Comparison of ENCODE assay signal across 9 mouse cellular contexts in genomic region chr11:118269827-118270226, GRCm38 (mm10). TPM values are rescaled to one million over a fixed set of nuclear protein-coding genes. Genes with fewer than 3 reads are reported as not detected.
DNase-seq lines count a peak whose midpoint lies in the region; ATAC-seq and TF ChIP-seq lines count a peak whose summit lies in the region.
"Had no signal": no experiment of that assay in that cellular context is flagged by ENCODE, and none has a peak within 500 bp of the region (broad histone marks: within the 10 kb centered on the region; RNA-seq: fewer than 3 reads in every experiment).

No protein-coding gene starts in this region.

- no peak overlapping the region for H3K9ac ChIP-seq in hindbrain, postnatal 0 days (replicated peaks; ENCODE audit: low read length)
- no peak overlapping the region for H3K9ac ChIP-seq in hindbrain, embryonic 13.5 days
- no peak overlapping the region for H3K9ac ChIP-seq in heart, embryonic 12.5 days

- TF ChIP-seq CTCF in hindbrain, postnatal 0 days (IDR thresholded peaks at IDR 0.05; ENCODE audit: low read depth) = peak; percentile 50
- TF ChIP-seq CTCF in thymus, adult 2 months (IDR thresholded peaks at IDR 0.05; ENCODE audit: borderline replicate concordance, control insufficient read depth, extremely low read depth, insufficient read depth, low read length, poor library complexity) = no peak

- H3K36me3 ChIP-seq in hindbrain, postnatal 0 days (ENCODE audit: insufficient read depth, low read length) = peaks cover 87% of the 10 kb centered on the region
- peaks cover 97% of the 10 kb centered on the region for H3K36me3 ChIP-seq in hindbrain, embryonic 13.5 days
- peaks cover 52% of the 10 kb centered on the region for H3K36me3 ChIP-seq in thymus, adult 2 months (ENCODE audit: control insufficient read depth, insufficient read depth, low read length)
- H3K36me3 ChIP-seq in heart, embryonic 12.5 days = peaks cover 96% of the 10 kb centered on the region

- no peak for DNase-seq in hindbrain, postnatal 0 days (ENCODE audit: low spot score)
- peak; percentile 66 for DNase-seq in thymus, adult 2 months
- no peak for DNase-seq in thymus, postnatal 0 days (ENCODE audit: low spot score)
- DNase-seq in embryo, embryonic 10.5 days (ENCODE audit: low spot score) = peak; percentile 51
- peak; percentile 82 for DNase-seq in thymus, postnatal 4 days
- DNase-seq in left cerebral cortex, postnatal 36 days (ENCODE audit: low spot score in 2 of 2) = no peak

- no peak overlapping the region for H3K4me3 ChIP-seq in hindbrain, postnatal 0 days (ENCODE audit: low read length)
- H3K4me3 ChIP-seq in hindbrain, embryonic 13.5 days = no peak overlapping the region
- H3K4me3 ChIP-seq in thymus, adult 2 months (ENCODE audit: control insufficient read depth, insufficient read depth, low read length) = no peak overlapping the region
- H3K4me3 ChIP-seq in heart, embryonic 12.5 days = no peak overlapping the region
- H3K4me3 ChIP-seq: midbrain, embryonic 10.5 days had no signal

- no peak for ATAC-seq in hindbrain, postnatal 0 days
- no peak for ATAC-seq in hindbrain, embryonic 13.5 days (ENCODE audit: low FRiP score)
- no peak for ATAC-seq in heart, embryonic 12.5 days (ENCODE audit: insufficient number of reproducible peaks, low FRiP score)

- H3K4me2 ChIP-seq in hindbrain, postnatal 0 days (ENCODE audit: low read depth, low read length) = no peak overlapping the region
- no peak overlapping the region for H3K4me2 ChIP-seq in hindbrain, embryonic 13.5 days
- no peak overlapping the region for H3K4me2 ChIP-seq in heart, embryonic 12.5 days

- no peaks in the 10 kb centered on the region for H3K4me1 ChIP-seq in hindbrain, postnatal 0 days (ENCODE audit: insufficient read depth, low read length)
- no peaks in the 10 kb centered on the region for H3K4me1 ChIP-seq in hindbrain, embryonic 13.5 days (replicated peaks)
- H3K4me1 ChIP-seq in thymus, adult 2 months (replicated peaks; ENCODE audit: control insufficient read depth, insufficient read depth, low read length) = peaks cover 12% of the 10 kb centered on the region
- 0 out of 2 replicates have a peak, but pooled peaks cover 2% of the 10 kb centered on the region for H3K4me1 ChIP-seq in heart, embryonic 12.5 days (replicated peaks)
- H3K4me1 ChIP-seq: midbrain, embryonic 10.5 days had no signal

- 95% methylated on average over 3 of the region's 3 CpGs for WGBS in hindbrain, postnatal 0 days
- WGBS in hindbrain, embryonic 13.5 days = 95% methylated on average over 3 of the region's 3 CpGs
- over 99% methylated on average over 3 of the region's 3 CpGs for WGBS in thymus, adult 2 months
- 89% methylated on average over 3 of the region's 3 CpGs for WGBS in heart, embryonic 12.5 days

- intact Hi-C loops in left cerebral cortex, postnatal 36 days (cut with DNase I) = no loop called here

- TF ChIP-seq POLR2A in thymus, adult 2 months (IDR thresholded peaks at IDR 0.05; ENCODE audit: control insufficient read depth, extremely low read depth, insufficient read depth, low read length, poor library complexity) = no peak

- H3K27me3 ChIP-seq in hindbrain, postnatal 0 days (ENCODE audit: insufficient read depth, low read length) = no peaks in the 10 kb centered on the region
- no peaks in the 10 kb centered on the region for H3K27me3 ChIP-seq in hindbrain, embryonic 13.5 days
- no peaks in the 10 kb centered on the region for H3K27me3 ChIP-seq in thymus, adult 2 months (ENCODE audit: control insufficient read depth, insufficient read depth, low read length)
- no peaks in the 10 kb centered on the region for H3K27me3 ChIP-seq in heart, embryonic 12.5 days (replicated peaks)

- no peak overlapping the region for H3K27ac ChIP-seq in hindbrain, postnatal 0 days
- no peak overlapping the region for H3K27ac ChIP-seq in hindbrain, embryonic 13.5 days
- no peak overlapping the region for H3K27ac ChIP-seq in thymus, adult 2 months (ENCODE audit: control insufficient read depth, insufficient read depth, low read length)
- no peak overlapping the region for H3K27ac ChIP-seq in heart, embryonic 12.5 days (ENCODE audit: poor library complexity, severe bottlenecking)
- H3K27ac ChIP-seq: midbrain, embryonic 10.5 days had no signal

- no peaks in the 10 kb centered on the region for H3K9me3 ChIP-seq in hindbrain, postnatal 0 days (ENCODE audit: low read length)
- H3K9me3 ChIP-seq in hindbrain, embryonic 13.5 days = no peaks in the 10 kb centered on the region
- no peaks in the 10 kb centered on the region for H3K9me3 ChIP-seq in heart, embryonic 12.5 days (replicated peaks)
- H3K9me3 ChIP-seq: midbrain, embryonic 10.5 days had no signal

RNA-seq across cellular contexts. Expression of gene Usp36, which starts 20.2 kb away (rescaled TPM):
- 19.7 and 20.6 TPM in 2 replicates for total RNA-seq in hindbrain, postnatal 0 days (2014; rRNA removed)
- 12.6 and 12.8 TPM in 2 replicates for polyA plus RNA-seq in hindbrain, postnatal 0 days (2015; fragmentation: Nextera tagmentation; extraction: Ambion mirVana)
- polyA plus RNA-seq in hindbrain, embryonic 13.5 days (2015; fragmentation: Nextera tagmentation; extraction: Ambion mirVana) = 16.0 and 17.6 TPM in 2 replicates
- 28.8 and 34.6 TPM in 2 replicates for polyA plus RNA-seq in thymus, adult 2 months (2012; rRNA removed)
- polyA plus RNA-seq in thymus, postnatal 0 days (2015; fragmentation: Nextera tagmentation; extraction: Ambion mirVana) = 13.0 and 15.2 TPM in 2 replicates
- total RNA-seq in left cerebral cortex, postnatal 36 days (2021) = 10 to 100 TPM; 26.8 to 32.2 TPM
- polyA plus RNA-seq in heart, embryonic 12.5 days (2016; fragmentation: Nextera tagmentation; extraction: Ambion mirVana) = 14.8 and 16.2 TPM in 2 replicates

RNA-seq across cellular contexts. Expression of gene Cyth1, which starts 21.4 kb away (rescaled TPM):
- total RNA-seq in hindbrain, postnatal 0 days (2014; rRNA removed) = 42.9 and 48.3 TPM in 2 replicates
- 15.7 and 19.5 TPM in 2 replicates for polyA plus RNA-seq in hindbrain, postnatal 0 days (2015; fragmentation: Nextera tagmentation; extraction: Ambion mirVana)
- 24.0 and 24.4 TPM in 2 replicates for polyA plus RNA-seq in hindbrain, embryonic 13.5 days (2015; fragmentation: Nextera tagmentation; extraction: Ambion mirVana)
- polyA plus RNA-seq in thymus, adult 2 months (2012; rRNA removed) = 66.7 and 70.0 TPM in 2 replicates
- 44.7 and 46.1 TPM in 2 replicates for polyA plus RNA-seq in thymus, postnatal 0 days (2015; fragmentation: Nextera tagmentation; extraction: Ambion mirVana)
- 10 to 100 TPM; 65.9 to 67.3 TPM for total RNA-seq in left cerebral cortex, postnatal 36 days (2021)
- polyA plus RNA-seq in heart, embryonic 12.5 days (2016; fragmentation: Nextera tagmentation; extraction: Ambion mirVana) = 20.6 and 21.1 TPM in 2 replicates

Comparison
In these comparisons a context has a peak if more than half of its experiments do, and no peak if none do; other contexts are left out.
1. DNase-seq: peak in thymus, adult 2 months (single experiment), embryo, embryonic 10.5 days (single experiment) and thymus, postnatal 4 days (single experiment); none in hindbrain, postnatal 0 days (single experiment), thymus, postnatal 0 days (single experiment) and left cerebral cortex, postnatal 36 days (0 of 2).